Mouse (Mus musculus) kidney, adult 2 months (tissue): ENCODE data around the gene Krtap29-1.

Experiments
- CTCF ChIP-seq: fragments of 200-500 bp; conservative IDR thresholded peaks from 2 replicates; pipeline ENCODE4 v1.5.1; 2011; ENCODE audit warnings: low read depth, mild to moderate bottlenecking, control low read depth, low read length, moderate library complexity, mixed read lengths; ENCODE audit not compliant: insufficient read depth, insufficient read length
- POLR2A ChIP-seq: fragments of 200-500 bp; IDR thresholded peaks from one replicate; pipeline ENCODE4 v1.6.1; 2011; ENCODE audit warnings: low read depth, low read length, control low read depth

- no peak for TF ChIP-seq CTCF
- no peak for TF ChIP-seq POLR2A
Measured at GRCm38 (mm10) chr11:99994384-99994661, 15.5 kb upstream of the Krtap29-1 start.
